Mouse (Mus musculus): ENCODE data around the gene Gimap5.

The Gimap5 gene

GRCm38 (mm10) chr6:48745959-48746889 lies at the start of gene Gimap5:
Gene Gimap5 (plus strand): TSS chr6:48746197.
- DNase-seq (ENCODE audit: low read depth, low spot score), result no peak

- DNase-seq (ENCODE audit: low read depth, low spot score), result no peak
Observed at GRCm38 (mm10) chr6:48696830-48697554, 49.0 kb upstream of the Gimap5 start.

- DNase-seq (ENCODE audit: low read depth, low spot score), result no peak
Observed at GRCm38 (mm10) chr6:48697555-48697930, 48.5 kb upstream of the Gimap5 start.

- DNase-seq (ENCODE audit: low read depth, low spot score), result no peak
Observed at GRCm38 (mm10) chr6:48698066-48698856, 47.7 kb upstream of the Gimap5 start.

GRCm38 (mm10) chr6:48698888-48699287 lies 47.1 kb upstream of the Gimap5 start:
- no peak for DNase-seq (ENCODE audit: low read depth, low spot score)

GRCm38 (mm10) chr6:48700251-48701075 lies 45.5 kb upstream of the Gimap5 start:
- DNase-seq (ENCODE audit: low read depth, low spot score), result no peak

- DNase-seq (ENCODE audit: low read depth, low spot score), result no peak
Observed at GRCm38 (mm10) chr6:48702146-48702545, 43.9 kb upstream of the Gimap5 start.

- DNase-seq (ENCODE audit: low read depth, low spot score), result no peak
Observed at GRCm38 (mm10) chr6:48702601-48703000, 43.4 kb upstream of the Gimap5 start.

- DNase-seq (ENCODE audit: low read depth, low spot score), result no peak
Observed at GRCm38 (mm10) chr6:48704146-48704545, 41.9 kb upstream of the Gimap5 start.

GRCm38 (mm10) chr6:48706130-48706529 lies 39.9 kb upstream of the Gimap5 start:
- DNase-seq (ENCODE audit: low read depth, low spot score), result no peak

GRCm38 (mm10) chr6:48718455-48718854 lies 27.5 kb upstream of the Gimap5 start, which contains the start of the genes Gm28053 and Gimap7:
Gene Gm28053 (plus strand): TSS chr6:48718607.
Gene Gimap7 (plus strand): TSS chr6:48718621.
- DNase-seq (ENCODE audit: low read depth, low spot score), result no peak

GRCm38 (mm10) chr6:48720326-48720725 lies 25.7 kb upstream of the Gimap5 start:
- DNase-seq (ENCODE audit: low read depth, low spot score), result no peak

- DNase-seq (ENCODE audit: low read depth, low spot score), result no peak
Observed at GRCm38 (mm10) chr6:48723468-48723867, 22.5 kb upstream of the Gimap5 start.

- DNase-seq (ENCODE audit: low read depth, low spot score), result no peak
Observed at GRCm38 (mm10) chr6:48725476-48725875, 20.5 kb upstream of the Gimap5 start.

GRCm38 (mm10) chr6:48727761-48728160 lies 18.2 kb upstream of the Gimap5 start:
- DNase-seq (ENCODE audit: low read depth, low spot score), result no peak

- no peak for DNase-seq (ENCODE audit: low read depth, low spot score)
Observed at GRCm38 (mm10) chr6:48732864-48733304, 13.1 kb upstream of the Gimap5 start.

- no peak for DNase-seq (ENCODE audit: low read depth, low spot score)
Observed at GRCm38 (mm10) chr6:48733660-48734059, 12.3 kb upstream of the Gimap5 start.

- DNase-seq (ENCODE audit: low read depth, low spot score), result no peak
Observed at GRCm38 (mm10) chr6:48737053-48737452, 8.9 kb upstream of the Gimap5 start.

- DNase-seq (ENCODE audit: low read depth, low spot score), result no peak
Observed at GRCm38 (mm10) chr6:48737688-48738087, 8.3 kb upstream of the Gimap5 start.

GRCm38 (mm10) chr6:48738961-48739779 lies 6.8 kb upstream of the Gimap5 start, which contains the start of gene Gimap1:
Gene Gimap1 (plus strand): TSS chr6:48739054.
- no peak for DNase-seq (ENCODE audit: low read depth, low spot score)
